Mouse (Mus musculus): Measurements from ENCODE around the gene Zfp747. TPM values are rescaled to one million over a fixed set of nuclear protein-coding genes. Genes with fewer than 3 reads are reported as not detected.
"Not testable (repeated sequence)": the region's sequence is repeated elsewhere in the genome, so short reads cannot be mapped to it uniquely, and the experiment has no call there.

Zfp747 gene
- polyA plus RNA-seq, 1 experiment, result 14.4 TPM

GRCm38 (mm10) chr7:127342332-127342731 lies 33.5 kb downstream of the Zfp747 start:
- 39% methylated on average over 4 of the region's 4 CpGs for WGBS
- DNase-seq, result peak; percentile 53
- H3K36me3 ChIP-seq (ENCODE audit: control insufficient read depth, insufficient read depth, low read length), result no peaks in the 10 kb centered on the region
- H3K27me3 ChIP-seq (ENCODE audit: control insufficient read depth, insufficient read depth, low read length), result no peaks in the 10 kb centered on the region
- TF ChIP-seq CTCF (IDR thresholded peaks at IDR 0.05; ENCODE audit: borderline replicate concordance, control insufficient read depth, extremely low read depth, insufficient read depth, low read length, poor library complexity), result no peak
- TF ChIP-seq POLR2A (IDR thresholded peaks at IDR 0.05; ENCODE audit: control insufficient read depth, extremely low read depth, insufficient read depth, low read length, poor library complexity), result no peak
- no peak overlapping the region for H3K4me3 ChIP-seq (ENCODE audit: control insufficient read depth, insufficient read depth, low read length)
- H3K4me1 ChIP-seq (replicated peaks; ENCODE audit: control insufficient read depth, insufficient read depth, low read length), result peaks cover 5% of the 10 kb centered on the region; the same call in 1 of the 2 replicates
- H3K27ac ChIP-seq (ENCODE audit: control insufficient read depth, insufficient read depth, low read length), result no peak overlapping the region

- H3K36me3 ChIP-seq (ENCODE audit: control insufficient read depth, insufficient read depth, low read length); H3K4me3 ChIP-seq (ENCODE audit: control insufficient read depth, insufficient read depth, low read length); H3K4me1 ChIP-seq (replicated peaks; ENCODE audit: control insufficient read depth, insufficient read depth, low read length); H3K27ac ChIP-seq (ENCODE audit: control insufficient read depth, insufficient read depth, low read length); DNase-seq; H3K27me3 ChIP-seq (ENCODE audit: control insufficient read depth, insufficient read depth, low read length): not testable (repeated sequence)
- WGBS, result 90% methylated on average over 6 of the region's 6 CpGs
These were observed 34.0 kb downstream of the Zfp747 start for GRCm38 (mm10) chr7:127341861-127342260.

GRCm38 (mm10) chr7:127341356-127341755 lies 34.5 kb downstream of the Zfp747 start:
- no peak for TF ChIP-seq POLR2A (IDR thresholded peaks at IDR 0.05; ENCODE audit: control insufficient read depth, extremely low read depth, insufficient read depth, low read length, poor library complexity)
- TF ChIP-seq CTCF (IDR thresholded peaks at IDR 0.05; ENCODE audit: borderline replicate concordance, control insufficient read depth, extremely low read depth, insufficient read depth, low read length, poor library complexity), result no peak
- no peak for DNase-seq
- no peak overlapping the region for H3K27ac ChIP-seq (ENCODE audit: control insufficient read depth, insufficient read depth, low read length)

GRCm38 (mm10) chr7:127337636-127338035 lies 38.2 kb downstream of the Zfp747 start:
- H3K36me3 ChIP-seq (ENCODE audit: control insufficient read depth, insufficient read depth, low read length), result peaks cover 24% of the 10 kb centered on the region
- H3K27me3 ChIP-seq (ENCODE audit: control insufficient read depth, insufficient read depth, low read length), result no peaks in the 10 kb centered on the region
- H3K27ac ChIP-seq (ENCODE audit: control insufficient read depth, insufficient read depth, low read length), result no peak overlapping the region
- H3K4me3 ChIP-seq (ENCODE audit: control insufficient read depth, insufficient read depth, low read length), result no peak overlapping the region
- WGBS, result 28% methylated on average over 4 of the region's 4 CpGs
- H3K4me1 ChIP-seq (replicated peaks; ENCODE audit: control insufficient read depth, insufficient read depth, low read length), result no peaks in the 10 kb centered on the region
- DNase-seq, result no peak
- TF ChIP-seq CTCF (IDR thresholded peaks at IDR 0.05; ENCODE audit: borderline replicate concordance, control insufficient read depth, extremely low read depth, insufficient read depth, low read length, poor library complexity), result no peak
- TF ChIP-seq POLR2A (IDR thresholded peaks at IDR 0.05; ENCODE audit: control insufficient read depth, extremely low read depth, insufficient read depth, low read length, poor library complexity), result no peak

More at GRCm38 (mm10) chr7:127341356-127341755, 34.5 kb downstream of the Zfp747 start:
- H3K4me1 ChIP-seq (replicated peaks; ENCODE audit: control insufficient read depth, insufficient read depth, low read length), result peaks cover 5% of the 10 kb centered on the region; the same call in 1 of the 2 replicates
- H3K27me3 ChIP-seq (ENCODE audit: control insufficient read depth, insufficient read depth, low read length), result no peaks in the 10 kb centered on the region
- no peaks in the 10 kb centered on the region for H3K36me3 ChIP-seq (ENCODE audit: control insufficient read depth, insufficient read depth, low read length)
- no peak overlapping the region for H3K4me3 ChIP-seq (ENCODE audit: control insufficient read depth, insufficient read depth, low read length)
- 97% methylated on average over 8 of the region's 8 CpGs for WGBS

DNA sequence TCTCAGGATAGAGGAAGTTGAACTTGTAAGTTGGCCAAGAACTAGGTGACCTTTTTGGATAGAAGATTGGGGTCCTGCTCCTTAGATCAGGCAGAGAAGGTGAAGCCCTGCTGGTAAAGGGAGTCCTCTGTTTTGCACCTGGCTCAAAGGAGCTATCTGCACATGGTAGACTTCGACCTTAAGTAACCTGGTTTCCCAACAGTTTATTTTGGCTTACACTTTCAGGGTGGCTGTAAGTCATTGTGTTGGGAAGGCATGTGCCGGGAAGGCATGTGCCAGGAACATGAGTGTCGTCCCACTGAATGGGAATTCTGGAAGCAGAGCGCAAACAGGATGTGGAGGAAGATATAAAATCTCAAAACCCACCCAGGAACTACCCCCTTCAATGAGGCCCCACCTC lies 40.2 kb downstream of the Zfp747 start:
- no peak overlapping the region for H3K4me3 ChIP-seq (ENCODE audit: control insufficient read depth, insufficient read depth, low read length)
- 94% methylated on average over 4 of the region's 4 CpGs for WGBS
- no peaks in the 10 kb centered on the region for H3K27me3 ChIP-seq (ENCODE audit: control insufficient read depth, insufficient read depth, low read length)
- H3K27ac ChIP-seq (ENCODE audit: control insufficient read depth, insufficient read depth, low read length), result no peak overlapping the region
- H3K36me3 ChIP-seq (ENCODE audit: control insufficient read depth, insufficient read depth, low read length), result peaks cover 42% of the 10 kb centered on the region
- H3K4me1 ChIP-seq (replicated peaks; ENCODE audit: control insufficient read depth, insufficient read depth, low read length), result no peaks in the 10 kb centered on the region
- DNase-seq, result no peak
- TF ChIP-seq POLR2A (IDR thresholded peaks at IDR 0.05; ENCODE audit: control insufficient read depth, extremely low read depth, insufficient read depth, low read length, poor library complexity) (no peak), CTCF (IDR thresholded peaks at IDR 0.05; ENCODE audit: borderline replicate concordance, control insufficient read depth, extremely low read depth, insufficient read depth, low read length, poor library complexity) (no peak)

DNA sequence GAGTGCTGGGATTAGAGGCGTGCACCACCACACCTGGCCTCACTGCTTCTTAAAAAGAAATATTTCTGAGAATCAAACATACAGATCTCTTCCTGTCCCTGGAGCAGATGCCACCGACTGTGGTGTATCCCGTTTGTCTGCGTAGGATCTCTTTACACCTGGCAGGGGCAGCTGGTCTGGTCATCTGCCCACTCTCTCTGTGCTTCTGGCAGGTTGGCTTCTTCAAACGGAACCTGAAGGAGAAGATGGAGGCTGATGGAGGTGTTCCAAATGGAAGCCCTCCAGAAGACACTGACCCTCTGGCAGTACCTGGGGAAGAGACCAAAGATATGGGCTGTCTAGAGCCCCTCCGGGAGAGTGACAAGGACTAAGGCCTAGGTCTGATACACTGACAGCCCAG lies 42.6 kb downstream of the Zfp747 start:
- WGBS, result 93% methylated on average over 6 of the region's 6 CpGs
- H3K36me3 ChIP-seq (ENCODE audit: control insufficient read depth, insufficient read depth, low read length), result peaks cover 66% of the 10 kb centered on the region

GRCm38 (mm10) chr7:127326685-127327084 lies 49.2 kb downstream of the Zfp747 start:
- DNase-seq, result no peak
- H3K36me3 ChIP-seq (ENCODE audit: control insufficient read depth, insufficient read depth, low read length), result peaks cover 83% of the 10 kb centered on the region

More for the DNA sequence above, 42.6 kb downstream of the Zfp747 start:
- H3K4me3 ChIP-seq (ENCODE audit: control insufficient read depth, insufficient read depth, low read length), result no peak overlapping the region
- H3K27ac ChIP-seq (ENCODE audit: control insufficient read depth, insufficient read depth, low read length), result no peak overlapping the region
- DNase-seq, result no peak
- TF ChIP-seq CTCF (IDR thresholded peaks at IDR 0.05; ENCODE audit: borderline replicate concordance, control insufficient read depth, extremely low read depth, insufficient read depth, low read length, poor library complexity) (no peak), POLR2A (IDR thresholded peaks at IDR 0.05; ENCODE audit: control insufficient read depth, extremely low read depth, insufficient read depth, low read length, poor library complexity) (no peak)
- H3K27me3 ChIP-seq (ENCODE audit: control insufficient read depth, insufficient read depth, low read length), result no peaks in the 10 kb centered on the region
- H3K4me1 ChIP-seq (replicated peaks; ENCODE audit: control insufficient read depth, insufficient read depth, low read length), result no peaks in the 10 kb centered on the region

More at GRCm38 (mm10) chr7:127326685-127327084, 49.2 kb downstream of the Zfp747 start:
- no peaks in the 10 kb centered on the region for H3K27me3 ChIP-seq (ENCODE audit: control insufficient read depth, insufficient read depth, low read length)
- H3K4me1 ChIP-seq (replicated peaks; ENCODE audit: control insufficient read depth, insufficient read depth, low read length), result no peaks in the 10 kb centered on the region
- WGBS, result 96% methylated on average over 2 of the region's 2 CpGs
- no peak overlapping the region for H3K4me3 ChIP-seq (ENCODE audit: control insufficient read depth, insufficient read depth, low read length)
- TF ChIP-seq POLR2A (IDR thresholded peaks at IDR 0.05; ENCODE audit: control insufficient read depth, extremely low read depth, insufficient read depth, low read length, poor library complexity) (no peak), CTCF (IDR thresholded peaks at IDR 0.05; ENCODE audit: borderline replicate concordance, control insufficient read depth, extremely low read depth, insufficient read depth, low read length, poor library complexity) (no peak)
- no peak overlapping the region for H3K27ac ChIP-seq (ENCODE audit: control insufficient read depth, insufficient read depth, low read length)
